Mouse (Mus musculus): ENCODE measurements around the gene Hmga1. TPM values are rescaled to one million over a fixed set of nuclear protein-coding genes. Genes with fewer than 3 reads are reported as not detected.

Hmga1 gene
- polyA plus RNA-seq, 1 experiment = 10.2 TPM

DNA sequence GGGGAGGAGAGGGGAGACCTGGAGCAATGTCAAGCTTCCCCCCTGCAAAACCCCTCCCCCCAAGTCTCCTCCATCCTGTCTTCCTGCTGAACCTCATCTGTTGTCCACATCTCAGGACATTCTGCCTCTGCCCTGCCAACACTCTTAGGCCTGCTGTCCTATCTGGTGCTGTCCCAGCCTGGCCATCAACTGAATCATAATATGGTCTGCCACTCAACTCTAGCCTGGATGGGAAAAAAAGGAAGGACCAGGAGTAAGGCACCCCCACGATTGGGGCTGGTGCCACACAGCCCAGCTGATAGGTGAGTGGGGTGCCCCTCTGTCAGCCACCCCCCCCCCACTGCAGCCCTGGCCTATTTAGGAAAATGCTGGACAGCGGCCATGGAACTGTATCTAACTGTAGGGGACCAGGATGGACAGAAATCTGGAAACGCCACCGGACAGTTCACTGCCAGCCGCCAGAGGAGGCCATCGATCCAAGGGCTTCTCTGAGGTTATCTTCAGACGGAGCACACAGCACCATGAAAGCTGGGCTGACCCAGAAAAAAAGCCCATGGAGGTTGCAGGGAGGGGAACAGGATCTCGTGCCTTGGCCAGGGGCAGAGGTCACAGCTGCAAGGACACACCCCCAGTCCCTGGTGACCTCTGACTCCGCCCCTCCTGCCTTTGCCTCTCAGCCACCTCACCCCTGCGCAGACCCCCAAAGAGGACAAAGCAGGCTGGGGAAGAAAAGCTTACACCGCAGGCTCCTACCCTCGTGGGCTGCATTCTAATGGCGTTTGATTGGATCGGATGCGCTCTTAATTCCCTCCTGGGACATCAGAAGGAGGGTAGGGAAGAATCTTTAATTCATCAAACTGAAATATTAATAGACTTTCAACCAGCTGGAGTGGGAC, 37.3 kb upstream of the Hmga1 start:
- no peak overlapping the region for H3K27ac ChIP-seq (replicated peaks; ENCODE audit: low read depth, low read length)
- no peak overlapping the region for H3K4me3 ChIP-seq (ENCODE audit: insufficient read depth, low read depth, low read length)
- H3K4me1 ChIP-seq (ENCODE audit: control insufficient read depth, insufficient read depth, insufficient read length, low read length) = no peaks in the 10 kb centered on the region

DNA sequence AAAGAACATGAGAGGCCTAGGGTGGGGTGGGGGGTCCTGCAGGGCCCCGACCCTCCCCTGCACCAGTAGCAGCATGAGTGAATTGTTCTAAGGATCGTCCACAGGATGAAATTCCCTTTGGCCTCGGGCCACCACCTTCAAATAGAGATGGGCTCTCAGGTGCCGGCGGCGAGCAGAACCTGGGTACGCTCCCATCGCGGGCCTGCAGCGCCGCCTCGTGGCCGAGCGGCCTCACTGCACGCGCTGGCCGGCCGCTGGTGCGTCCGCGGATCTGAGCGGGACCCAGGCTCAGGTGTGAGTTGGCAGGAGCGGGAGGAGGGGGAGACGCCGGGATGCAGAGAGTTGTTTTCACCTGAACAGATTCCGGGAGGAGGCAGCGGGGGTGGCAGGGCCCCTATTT, 35.7 kb upstream of the Hmga1 start:
- H3K27ac ChIP-seq (replicated peaks; ENCODE audit: low read depth, low read length) = no peak overlapping the region
- H3K4me3 ChIP-seq (ENCODE audit: insufficient read depth, low read depth, low read length) = no peak overlapping the region
- no peaks in the 10 kb centered on the region for H3K4me1 ChIP-seq (ENCODE audit: control insufficient read depth, insufficient read depth, insufficient read length, low read length)

GRCm38 (mm10) chr17:27521303-27521702, 35.0 kb upstream of the Hmga1 start, which contains the start of gene Grm4:
Grm4 (minus strand) TSS chr17:27521403.
- Histone ChIP-seq H3K4me1 (ENCODE audit: control insufficient read depth, insufficient read depth, insufficient read length, low read length) (no peaks in the 10 kb centered on the region), H3K4me3 (ENCODE audit: insufficient read depth, low read depth, low read length) (no peak within 1 kb of the TSS), H3K27ac (replicated peaks; ENCODE audit: low read depth, low read length) (no peak within 1 kb of the TSS)

- Histone ChIP-seq H3K4me1 (ENCODE audit: control insufficient read depth, insufficient read depth, insufficient read length, low read length) (no peaks in the 10 kb centered on the region), H3K4me3 (ENCODE audit: insufficient read depth, low read depth, low read length) (no peak overlapping the region), H3K27ac (replicated peaks; ENCODE audit: low read depth, low read length) (no peak overlapping the region)
Measured at GRCm38 (mm10) chr17:27523121-27523520, 33.2 kb upstream of the Hmga1 start.

GRCm38 (mm10) chr17:27527188-27527587, 29.1 kb upstream of the Hmga1 start:
- Histone ChIP-seq H3K4me3 (ENCODE audit: insufficient read depth, low read depth, low read length) (no peak overlapping the region), H3K27ac (replicated peaks; ENCODE audit: low read depth, low read length) (no peak overlapping the region), H3K4me1 (ENCODE audit: control insufficient read depth, insufficient read depth, insufficient read length, low read length) (peaks cover 3% of the 10 kb centered on the region)

DNA sequence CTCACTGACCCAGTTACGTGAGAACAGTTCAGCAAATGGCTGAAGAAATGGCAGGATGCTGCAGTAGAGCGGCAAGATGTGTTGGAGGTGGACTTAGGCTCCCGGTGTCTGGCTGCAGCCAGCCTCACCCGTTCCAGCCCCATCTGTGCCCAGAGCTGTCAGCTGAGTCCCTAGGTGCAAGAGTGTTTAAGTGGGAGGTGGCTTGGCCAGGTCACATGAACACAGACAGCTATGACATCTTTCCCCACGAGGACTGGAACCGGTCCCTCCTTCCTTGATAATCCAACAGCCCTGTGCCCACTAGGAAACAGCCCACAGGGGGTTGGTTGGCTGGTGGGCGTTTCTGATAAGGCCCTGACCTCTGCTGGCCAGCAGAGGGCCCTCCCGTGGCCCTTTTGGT, 28.3 kb upstream of the Hmga1 start:
- Histone ChIP-seq H3K27ac (replicated peaks; ENCODE audit: low read depth, low read length) (no peak overlapping the region), H3K4me1 (ENCODE audit: control insufficient read depth, insufficient read depth, insufficient read length, low read length) (peaks cover 3% of the 10 kb centered on the region), H3K4me3 (ENCODE audit: insufficient read depth, low read depth, low read length) (no peak overlapping the region)

DNA sequence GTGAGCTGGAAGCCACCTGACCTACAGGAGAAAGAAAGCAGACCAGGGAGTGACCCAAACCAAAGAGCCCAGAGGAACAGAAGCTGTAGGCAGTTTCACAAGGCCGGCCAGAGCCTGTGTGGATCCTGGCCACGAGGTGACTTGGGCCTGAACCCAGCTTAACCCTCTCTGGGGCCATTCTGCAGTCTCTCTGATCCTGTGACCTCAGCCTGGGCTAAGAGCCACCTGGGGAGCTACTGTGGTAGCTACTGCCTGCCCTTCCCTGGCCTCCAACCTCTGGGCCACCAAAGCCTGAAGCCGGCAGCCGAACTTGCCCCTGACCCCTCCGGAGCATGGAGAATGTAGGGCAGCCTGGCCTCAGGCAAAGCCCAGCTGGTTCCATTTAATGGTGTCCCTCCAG, 27.5 kb upstream of the Hmga1 start:
- Histone ChIP-seq H3K4me3 (ENCODE audit: insufficient read depth, low read depth, low read length) (no peak overlapping the region), H3K4me1 (ENCODE audit: control insufficient read depth, insufficient read depth, insufficient read length, low read length) (peaks cover 3% of the 10 kb centered on the region)

DNA sequence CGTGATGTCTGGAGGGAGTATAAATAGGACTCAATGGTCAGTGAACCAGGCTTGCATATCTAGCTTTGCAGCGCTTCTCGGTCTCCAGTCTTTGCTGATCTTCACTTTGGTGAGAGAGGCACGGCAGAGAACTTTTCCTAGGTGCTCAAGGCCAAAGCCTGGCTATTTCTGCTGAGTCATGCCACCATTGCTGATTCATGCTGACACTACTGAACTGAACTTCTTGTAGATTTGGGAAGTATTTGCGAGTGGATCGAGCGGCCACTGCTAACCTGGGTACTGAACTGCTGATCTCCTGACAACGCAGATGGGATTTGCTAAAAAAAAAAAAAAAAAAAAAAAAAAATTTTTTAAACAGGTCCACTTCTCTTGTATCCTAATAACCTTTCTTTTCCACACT, 24.2 kb upstream of the Hmga1 start:
- Histone ChIP-seq H3K4me3 (ENCODE audit: insufficient read depth, low read depth, low read length) (no peak overlapping the region), H3K4me1 (ENCODE audit: control insufficient read depth, insufficient read depth, insufficient read length, low read length) (peaks cover 3% of the 10 kb centered on the region), H3K27ac (replicated peaks; ENCODE audit: low read depth, low read length) (no peak overlapping the region)

More for the DNA sequence above, 27.5 kb upstream of the Hmga1 start:
- peak overlapping the region; percentile 35; the same call in 1 of the 2 replicates for H3K27ac ChIP-seq (replicated peaks; ENCODE audit: low read depth, low read length)

- Histone ChIP-seq H3K27ac (replicated peaks; ENCODE audit: low read depth, low read length) (no peak overlapping the region), H3K4me3 (ENCODE audit: insufficient read depth, low read depth, low read length) (no peak overlapping the region), H3K4me1 (ENCODE audit: control insufficient read depth, insufficient read depth, insufficient read length, low read length) (peaks cover 3% of the 10 kb centered on the region)
Measured at GRCm38 (mm10) chr17:27533354-27533753, 22.9 kb upstream of the Hmga1 start.

- no peaks in the 10 kb centered on the region for H3K4me1 ChIP-seq (ENCODE audit: control insufficient read depth, insufficient read depth, insufficient read length, low read length)
- H3K4me3 ChIP-seq (ENCODE audit: insufficient read depth, low read depth, low read length) = no peak overlapping the region
- H3K27ac ChIP-seq (replicated peaks; ENCODE audit: low read depth, low read length) = no peak overlapping the region
Measured at GRCm38 (mm10) chr17:27534718-27535117, 21.6 kb upstream of the Hmga1 start.

DNA sequence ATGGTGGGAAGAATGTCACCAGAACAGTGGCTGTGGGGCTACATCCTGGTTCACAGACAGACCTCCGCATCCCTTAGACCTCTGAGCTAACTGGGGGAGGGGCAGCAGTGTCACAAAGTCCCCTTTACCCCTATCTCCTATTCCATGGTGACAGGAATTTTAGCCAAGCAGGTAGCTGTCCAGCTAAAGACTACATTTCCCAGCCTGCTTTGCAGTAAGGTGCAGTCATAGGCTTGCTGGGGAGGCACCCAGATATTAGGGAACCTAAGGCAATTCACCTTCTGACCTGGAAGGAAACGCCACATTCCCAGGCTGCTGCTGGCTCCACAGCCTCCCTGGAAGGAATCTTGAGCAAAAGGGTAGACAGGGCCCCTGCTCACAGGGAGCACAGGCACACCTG, 15.0 kb upstream of the Hmga1 start:
- 0 out of 2 replicates have a peak, but pooled peaks cover 1% of the 10 kb centered on the region for H3K4me1 ChIP-seq (ENCODE audit: control insufficient read depth, insufficient read depth, insufficient read length, low read length)
- H3K27ac ChIP-seq (replicated peaks; ENCODE audit: low read depth, low read length) = no peak overlapping the region
- no peak overlapping the region for H3K4me3 ChIP-seq (ENCODE audit: insufficient read depth, low read depth, low read length)

- peaks cover 5% of the 10 kb centered on the region; the same call in 1 of the 2 replicates for H3K4me1 ChIP-seq (ENCODE audit: control insufficient read depth, insufficient read depth, insufficient read length, low read length)
- no peak overlapping the region for H3K4me3 ChIP-seq (ENCODE audit: insufficient read depth, low read depth, low read length)
- H3K27ac ChIP-seq (replicated peaks; ENCODE audit: low read depth, low read length) = no peak overlapping the region
Measured at GRCm38 (mm10) chr17:27541984-27542383, 14.3 kb upstream of the Hmga1 start.

- Histone ChIP-seq H3K27ac (replicated peaks; ENCODE audit: low read depth, low read length) (no peak overlapping the region), H3K4me3 (ENCODE audit: insufficient read depth, low read depth, low read length) (no peak overlapping the region), H3K4me1 (ENCODE audit: control insufficient read depth, insufficient read depth, insufficient read length, low read length) (peaks cover 11% of the 10 kb centered on the region; the same call in 1 of the 2 replicates)
Measured at GRCm38 (mm10) chr17:27544551-27544950, 11.7 kb upstream of the Hmga1 start.

- no peak overlapping the region for H3K4me3 ChIP-seq (ENCODE audit: insufficient read depth, low read depth, low read length)
- H3K27ac ChIP-seq (replicated peaks; ENCODE audit: low read depth, low read length) = no peak overlapping the region
- peaks cover 11% of the 10 kb centered on the region; the same call in 1 of the 2 replicates for H3K4me1 ChIP-seq (ENCODE audit: control insufficient read depth, insufficient read depth, insufficient read length, low read length)
Measured at GRCm38 (mm10) chr17:27545991-27546390, 10.3 kb upstream of the Hmga1 start.

DNA sequence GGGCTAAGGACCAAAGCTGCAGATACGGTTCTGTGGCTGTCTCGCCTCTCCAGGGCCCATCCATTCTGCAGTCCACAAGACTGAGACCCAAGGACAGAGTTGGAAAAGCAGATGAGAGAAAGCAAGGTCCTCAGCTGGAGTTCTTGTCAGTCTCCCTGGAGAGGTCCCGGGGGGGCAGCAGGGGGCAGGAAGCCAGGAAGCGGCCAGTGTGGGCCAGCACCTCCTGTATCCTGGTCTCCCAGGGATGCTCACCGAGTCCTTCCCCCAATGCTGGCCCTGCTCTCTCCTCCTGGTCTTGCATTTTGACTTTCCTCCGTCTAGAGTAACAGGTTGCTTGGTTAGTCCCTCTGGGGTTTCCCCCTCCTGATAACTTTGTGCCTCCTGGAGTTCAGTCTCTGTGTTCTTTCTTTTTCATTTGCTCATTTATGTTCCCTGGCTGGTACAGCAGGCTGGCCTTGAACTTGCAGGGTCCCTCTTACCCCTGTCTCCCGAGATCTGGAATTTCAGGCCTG, 9.7 kb upstream of the Hmga1 start:
- no peak overlapping the region for H3K27ac ChIP-seq (replicated peaks; ENCODE audit: low read depth, low read length)
- no peak overlapping the region for H3K4me3 ChIP-seq (ENCODE audit: insufficient read depth, low read depth, low read length)
- H3K4me1 ChIP-seq (ENCODE audit: control insufficient read depth, insufficient read depth, insufficient read length, low read length) = peaks cover 11% of the 10 kb centered on the region; the same call in 1 of the 2 replicates
